Mouse (Mus musculus) G1E (cell line): ENCODE results near the gene Naa15. TPM values are rescaled to one million over a fixed set of nuclear protein-coding genes. Genes with fewer than 3 reads are reported as not detected.
A peak's percentile ranks its signal among the peaks of the same experiment; 100 is the strongest.

Experiments
- ATAC-seq: 2 replicates; pipeline ENCODE4 v1.8.0; 2016; ENCODE audit warnings: mild to moderate bottlenecking; ENCODE audit not compliant: insufficient number of reproducible peaks, poor library complexity, low FRiP score, severe bottlenecking; ENCODE audit errors: extremely low read depth
- DNase-seq: peaks from one replicate; pipeline ENCODE4 v3.0.0; 2012; ENCODE audit warnings: low spot score
- H3K27me3 ChIP-seq: 2 replicates; pipeline ENCODE4 v1.6.1; 2012; ENCODE audit warnings: mild to moderate bottlenecking, low read length, inconsistent platforms; ENCODE audit not compliant: insufficient read depth
- H3K36me3 ChIP-seq: replicated peaks from 2 replicates; pipeline ENCODE3; 2012; ENCODE audit warnings: mild to moderate bottlenecking, inconsistent platforms
- H3K4me1 ChIP-seq: 2 replicates; pipeline ENCODE4 v1.6.1; 2012; ENCODE audit warnings: low read depth, low read length, inconsistent platforms, mixed read lengths; ENCODE audit not compliant: insufficient read depth
- H3K4me3 ChIP-seq: 2 replicates; pipeline ENCODE4 v1.5.1; 2012; ENCODE audit warnings: low read depth, mild to moderate bottlenecking, inconsistent platforms, low read length, moderate library complexity, mixed read lengths
- H3K9me3 ChIP-seq: replicated peaks from 2 replicates; pipeline ENCODE4 v1.6.1; 2012; ENCODE audit warnings: inconsistent platforms
- CTCF ChIP-seq: IDR thresholded peaks from 2 replicates; pipeline ENCODE4 v1.5.1; 2012; ENCODE audit warnings: low read depth, low read length, inconsistent platforms, mixed read lengths
- GATA1 ChIP-seq: IDR thresholded peaks from 2 replicates; pipeline ENCODE4 v1.6.1; 2012; ENCODE audit warnings: borderline replicate concordance, low read length, inconsistent platforms, mixed read lengths
- GATA2 ChIP-seq: IDR thresholded peaks from 2 replicates; pipeline ENCODE4 v1.6.1; 2012; ENCODE audit warnings: low read depth, low read length, inconsistent platforms, borderline replicate concordance
- POLR2AphosphoS5 ChIP-seq: IDR thresholded peaks from 2 replicates; pipeline ENCODE4 v1.6.1; 2012; ENCODE audit warnings: low read depth, low read length, inconsistent platforms; ENCODE audit not compliant: insufficient replicate concordance
- TAL1 ChIP-seq: conservative IDR thresholded peaks from 2 replicates; pipeline ENCODE4 v1.6.1; 2012; ENCODE audit warnings: low read depth, low read length, inconsistent platforms, mixed read lengths
- polyA plus RNA-seq: library from polyadenylated mRNA; stranded (reverse); fragments of >175 nt; gene quantifications from 2 replicates; pipeline ENCODE4 v1.2.3, GENCODE M21; 2012
- total RNA-seq, 2 experiments: library from RNA; stranded (forward) in 1 of 2; stranded (reverse) in 1 of 2; fragments of 200-1000 nt in 1 of 2; fragments of >200 nt in 1 of 2; fragmentation: Nextera tagmentation in 1 of 2; gene quantifications; 2 replicates each; pipeline ENCODE4 v1.2.3; 2014 to 2017

Gene Naa15
- total and polyA plus RNA-seq, 3 experiments: 28.6 to 138 (median 63.5) TPM

DNA sequence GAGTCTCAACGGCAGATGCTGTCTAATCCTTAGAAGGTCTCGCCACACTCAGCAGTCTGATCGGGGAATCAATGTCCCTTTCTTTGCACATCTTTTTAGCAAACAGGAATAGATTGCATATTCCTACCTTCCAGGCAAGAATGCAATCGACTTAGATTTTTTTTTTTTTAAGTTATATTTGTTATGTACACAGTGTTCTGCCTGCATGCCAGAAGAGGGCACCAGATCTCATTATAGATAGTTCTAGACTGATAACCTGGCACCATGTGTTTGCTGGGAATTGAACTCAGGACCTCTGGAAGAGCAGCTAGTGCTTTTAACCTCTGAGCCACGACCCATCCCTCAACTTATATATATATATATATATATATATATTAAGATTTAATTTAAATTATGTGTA lies 41.4 kb upstream of the Naa15 start:
- no peak for DNase-seq
- 0 out of 2 replicates have a peak, but pooled peaks cover 4% of the 10 kb centered on the region for H3K27me3 ChIP-seq
- TF ChIP-seq CTCF: no peak
- no peak for TF ChIP-seq POLR2AphosphoS5
- TF ChIP-seq TAL1: no peak
- TF ChIP-seq GATA1: no peak
- no peak for TF ChIP-seq GATA2
- H3K4me3 ChIP-seq: no peak overlapping the region
- peaks cover 3% of the 10 kb centered on the region; the same call in 1 of the 2 replicates for H3K9me3 ChIP-seq
- no peaks in the 10 kb centered on the region for H3K36me3 ChIP-seq
- peaks cover 54% of the 10 kb centered on the region for H3K4me1 ChIP-seq
- ATAC-seq: no peak

DNA sequence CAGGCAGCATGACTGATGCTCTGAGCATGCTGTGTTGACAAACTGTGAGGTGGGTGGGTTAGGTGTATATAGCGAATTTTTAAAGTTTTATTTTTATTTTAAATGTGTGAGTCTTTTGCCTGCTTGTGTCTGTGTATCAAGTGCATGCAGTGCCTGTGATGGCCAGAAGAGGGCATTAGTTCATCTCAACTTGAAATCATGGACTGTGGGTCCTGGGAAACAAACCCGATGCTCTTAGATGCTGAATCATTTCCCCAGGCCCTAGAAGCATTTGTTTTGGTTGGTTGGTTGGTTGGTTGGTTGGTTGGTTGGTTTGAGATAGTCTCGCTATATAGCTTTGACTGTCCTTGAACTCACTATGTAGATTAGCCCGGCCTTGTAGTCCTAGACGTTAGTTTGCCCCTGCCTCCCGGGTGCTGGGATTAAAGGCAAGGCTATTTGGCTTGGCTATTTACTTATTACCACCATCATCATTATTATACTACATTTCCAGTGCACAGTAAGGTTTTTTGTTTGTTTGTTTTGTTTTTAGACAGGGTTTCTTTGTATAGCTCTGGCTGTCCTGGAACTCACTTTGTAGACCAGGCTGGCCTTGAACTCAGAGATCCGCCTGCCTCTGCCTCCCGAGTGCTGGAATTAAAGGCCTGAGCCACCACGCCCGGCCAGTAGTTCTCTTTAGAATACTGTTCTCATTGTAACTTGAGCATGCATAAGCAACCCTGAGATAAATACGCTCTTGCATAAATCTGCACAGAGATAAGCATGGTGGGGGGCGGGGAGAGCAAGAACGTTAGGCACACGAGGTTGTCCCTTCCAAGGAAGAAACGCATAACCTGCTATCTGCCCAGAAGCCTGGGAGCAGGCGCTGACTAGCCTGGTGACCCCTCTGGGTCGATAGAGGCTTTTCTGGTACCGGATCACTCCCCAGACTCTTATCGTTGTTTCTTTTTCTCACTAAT lies 39.4 kb upstream of the Naa15 start:
- ATAC-seq (peak; percentile 68), DNase-seq (no peak)
- Histone ChIP-seq H3K4me1 (peaks cover 53% of the 10 kb centered on the region), H3K36me3 (no peaks in the 10 kb centered on the region), H3K4me3 (no peak overlapping the region; the same call in 1 of the 2 replicates), H3K27me3 (no peaks in the 10 kb centered on the region), H3K9me3 (peaks cover 3% of the 10 kb centered on the region; the same call in 1 of the 2 replicates)
- no peak for TF ChIP-seq GATA2
- TF ChIP-seq CTCF: 0 out of 2 replicates have a peak, but pooled peaks have one; percentile 25

GRCm38 (mm10) chr3:51377878-51378664 lies 36.9 kb upstream of the Naa15 start:
- ATAC-seq (no peak), DNase-seq (no peak)
- Histone ChIP-seq H3K27me3 (no peaks in the 10 kb centered on the region), H3K9me3 (peaks cover 3% of the 10 kb centered on the region; the same call in 1 of the 2 replicates), H3K36me3 (no peaks in the 10 kb centered on the region), H3K4me3 (no peak overlapping the region; the same call in 1 of the 2 replicates), H3K4me1 (peaks cover 42% of the 10 kb centered on the region)
- TF ChIP-seq CTCF (no peak; the same call in 1 of the 2 replicates), TAL1 (no peak), GATA2 (no peak), POLR2AphosphoS5 (no peak), GATA1 (no peak)

DNA sequence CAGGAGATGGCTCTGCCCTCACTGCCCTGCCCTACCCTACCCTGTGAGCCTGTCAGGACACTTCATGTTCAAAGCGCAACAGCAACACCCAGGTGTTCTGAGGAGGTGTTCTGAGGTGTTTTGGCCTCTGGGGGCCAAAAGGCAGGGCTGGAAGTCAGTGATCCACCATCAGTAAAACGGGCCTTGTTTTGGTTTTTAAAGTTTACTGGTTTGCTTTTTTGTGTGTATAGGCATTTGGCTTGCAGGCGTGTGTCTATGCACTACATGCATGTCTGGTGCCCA lies 36.3 kb upstream of the Naa15 start:
- Histone ChIP-seq H3K27me3 (no peaks in the 10 kb centered on the region), H3K36me3 (no peaks in the 10 kb centered on the region), H3K4me1 (peaks cover 39% of the 10 kb centered on the region), H3K9me3 (peaks cover 3% of the 10 kb centered on the region; the same call in 1 of the 2 replicates), H3K4me3 (no peak overlapping the region)
- ATAC-seq (no peak), DNase-seq (no peak)
- no peak for TF ChIP-seq GATA2
- no peak for TF ChIP-seq CTCF
- TF ChIP-seq GATA1: no peak
- TF ChIP-seq TAL1: no peak

DNA sequence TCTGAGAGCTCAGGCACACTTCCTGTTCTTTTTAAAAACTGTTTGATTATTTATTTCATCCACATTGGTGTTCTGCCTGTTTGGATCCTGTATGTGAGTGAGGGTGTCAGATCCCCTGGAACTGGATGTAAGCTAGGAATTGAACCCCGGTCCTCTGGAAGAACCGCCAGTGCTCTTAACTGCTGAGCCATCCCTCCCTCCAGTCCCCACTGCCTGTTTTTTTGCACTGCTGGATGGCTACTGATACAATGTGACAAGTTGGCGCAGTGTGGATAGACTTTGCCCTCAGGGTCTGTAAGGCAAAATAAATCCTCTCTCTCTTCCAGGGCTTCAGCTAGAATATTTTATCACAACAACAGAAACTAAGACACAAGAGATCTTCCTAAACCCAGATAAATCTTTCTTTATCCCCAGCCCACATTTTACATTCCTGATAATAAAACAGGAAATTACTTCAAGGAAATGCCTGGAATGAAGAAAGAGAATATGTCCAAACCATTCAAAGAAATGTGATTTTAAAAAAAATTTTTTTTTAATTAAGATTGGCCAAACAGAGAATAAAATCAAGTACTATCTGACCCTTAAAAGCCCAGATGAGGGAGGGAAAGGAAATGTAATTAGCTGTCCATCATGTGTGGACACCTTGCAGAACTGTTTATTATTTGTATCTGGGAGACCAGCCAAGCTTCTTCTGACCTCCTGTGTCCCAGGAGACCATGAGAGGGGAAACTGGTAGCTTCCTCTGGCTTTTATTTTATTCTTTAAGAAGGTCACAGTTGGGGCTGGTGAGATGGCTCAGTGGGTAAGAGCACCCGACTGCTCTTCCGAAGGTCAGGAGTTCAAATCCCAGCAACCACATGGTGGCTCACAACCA lies 34.9 kb upstream of the Naa15 start:
- no peak for DNase-seq
- ATAC-seq: no peak
- Histone ChIP-seq H3K27me3 (no peaks in the 10 kb centered on the region), H3K4me1 (peaks cover 41% of the 10 kb centered on the region), H3K4me3 (no peak overlapping the region), H3K9me3 (no peaks in the 10 kb centered on the region), H3K36me3 (no peaks in the 10 kb centered on the region)
- TF ChIP-seq GATA2: no peak
- no peak for TF ChIP-seq TAL1
- TF ChIP-seq GATA1: no peak
- no peak for TF ChIP-seq CTCF
- TF ChIP-seq POLR2AphosphoS5: no peak

GRCm38 (mm10) chr3:51380660-51381014 lies 34.3 kb upstream of the Naa15 start:
- TF ChIP-seq POLR2AphosphoS5 (no peak), GATA1 (no peak), GATA2 (no peak), CTCF (no peak), TAL1 (no peak)
- Histone ChIP-seq H3K36me3 (no peaks in the 10 kb centered on the region), H3K4me1 (peaks cover 36% of the 10 kb centered on the region), H3K9me3 (no peaks in the 10 kb centered on the region), H3K27me3 (no peaks in the 10 kb centered on the region), H3K4me3 (no peak overlapping the region)
- ATAC-seq: no peak
- no peak for DNase-seq
